Mouse (Mus musculus): ENCODE measurements around the gene Rplp0. TPM values are rescaled to one million over a fixed set of nuclear protein-coding genes. Genes with fewer than 3 reads are reported as not detected.

Rplp0 gene
- total and polyA plus RNA-seq, 2 experiments from 2014 or later = 842 to 1,794 TPM

- Histone ChIP-seq H3K4me2 (ENCODE audit: low read depth) (no peak overlapping the region), H3K27me3 (ENCODE audit: insufficient read depth, low read length) (no peaks in the 10 kb centered on the region), H3K4me1 (ENCODE audit: insufficient read depth) (no peaks in the 10 kb centered on the region), H3K9me3 (ENCODE audit: low read length) (no peaks in the 10 kb centered on the region), H3K27ac (ENCODE audit: low read depth, low read length) (no peak overlapping the region), H3K9ac (no peak overlapping the region), H3K4me3 (ENCODE audit: low read depth, low read length) (no peak overlapping the region), H3K36me3 (ENCODE audit: insufficient read depth) (no peaks in the 10 kb centered on the region)
- DNase-seq = no peak
- 71% methylated on average over 21 of the region's 21 CpGs for WGBS
- no peak for ATAC-seq
- no peak for TF ChIP-seq CTCF (IDR thresholded peaks at IDR 0.05; ENCODE audit: low read depth)
Observed at GRCm38 (mm10) chr5:115521553-115522461, 37.5 kb upstream of the Rplp0 start.

GRCm38 (mm10) chr5:115522531-115522930 is 36.7 kb upstream of the Rplp0 start:
- TF ChIP-seq CTCF (IDR thresholded peaks at IDR 0.05; ENCODE audit: low read depth) = no peak
- Histone ChIP-seq H3K4me2 (ENCODE audit: low read depth) (no peak overlapping the region), H3K4me1 (ENCODE audit: insufficient read depth) (no peaks in the 10 kb centered on the region), H3K9me3 (ENCODE audit: low read length) (no peaks in the 10 kb centered on the region), H3K4me3 (ENCODE audit: low read depth, low read length) (no peak overlapping the region), H3K36me3 (ENCODE audit: insufficient read depth) (no peaks in the 10 kb centered on the region), H3K27ac (ENCODE audit: low read depth, low read length) (no peak overlapping the region), H3K27me3 (ENCODE audit: insufficient read depth, low read length) (no peaks in the 10 kb centered on the region), H3K9ac (no peak overlapping the region)
- no peak for DNase-seq
- WGBS = 90% methylated on average over 4 of the region's 4 CpGs
- no peak for ATAC-seq

- Histone ChIP-seq H3K27me3 (ENCODE audit: insufficient read depth, low read length) (no peaks in the 10 kb centered on the region), H3K36me3 (ENCODE audit: insufficient read depth) (no peaks in the 10 kb centered on the region), H3K4me3 (ENCODE audit: low read depth, low read length) (no peak overlapping the region), H3K4me1 (ENCODE audit: insufficient read depth) (no peaks in the 10 kb centered on the region), H3K4me2 (ENCODE audit: low read depth) (no peak overlapping the region), H3K9me3 (ENCODE audit: low read length) (no peaks in the 10 kb centered on the region), H3K27ac (ENCODE audit: low read depth, low read length) (no peak overlapping the region), H3K9ac (no peak overlapping the region)
- ATAC-seq (no peak), DNase-seq (no peak)
- WGBS = 81% methylated on average over 15 of the region's 15 CpGs
- TF ChIP-seq CTCF (IDR thresholded peaks at IDR 0.05; ENCODE audit: low read depth) = no peak
Observed at GRCm38 (mm10) chr5:115522981-115523499, 36.2 kb upstream of the Rplp0 start.

- Histone ChIP-seq H3K9me3 (ENCODE audit: low read length) (no peaks in the 10 kb centered on the region), H3K4me2 (ENCODE audit: low read depth) (no peak overlapping the region), H3K9ac (no peak overlapping the region), H3K27ac (ENCODE audit: low read depth, low read length) (no peak overlapping the region), H3K4me1 (ENCODE audit: insufficient read depth) (no peaks in the 10 kb centered on the region), H3K27me3 (ENCODE audit: insufficient read depth, low read length) (no peaks in the 10 kb centered on the region), H3K4me3 (ENCODE audit: low read depth, low read length) (no peak overlapping the region), H3K36me3 (ENCODE audit: insufficient read depth) (no peaks in the 10 kb centered on the region)
- DNase-seq = no peak
- ATAC-seq = no peak; the same call in 1 of the 2 replicates
- peak; percentile 42 for TF ChIP-seq CTCF (IDR thresholded peaks at IDR 0.05; ENCODE audit: low read depth)
- 18% methylated on average over 15 of the region's 15 CpGs for WGBS
Observed at GRCm38 (mm10) chr5:115523971-115524370, 35.3 kb upstream of the Rplp0 start.

GRCm38 (mm10) chr5:115524471-115524870 is 34.8 kb upstream of the Rplp0 start:
- no peaks in the 10 kb centered on the region for H3K36me3 ChIP-seq (ENCODE audit: insufficient read depth)
- TF ChIP-seq CTCF (IDR thresholded peaks at IDR 0.05; ENCODE audit: low read depth) = no peak

GRCm38 (mm10) chr5:115525416-115525815 is 33.9 kb upstream of the Rplp0 start:
- Histone ChIP-seq H3K27me3 (ENCODE audit: insufficient read depth, low read length) (no peaks in the 10 kb centered on the region), H3K4me1 (ENCODE audit: insufficient read depth) (no peaks in the 10 kb centered on the region), H3K4me3 (ENCODE audit: low read depth, low read length) (no peak overlapping the region), H3K27ac (ENCODE audit: low read depth, low read length) (no peak overlapping the region), H3K36me3 (ENCODE audit: insufficient read depth) (no peaks in the 10 kb centered on the region), H3K9ac (no peak overlapping the region), H3K9me3 (ENCODE audit: low read length) (no peaks in the 10 kb centered on the region), H3K4me2 (ENCODE audit: low read depth) (no peak overlapping the region)
- WGBS = 92% methylated on average over 4 of the region's 4 CpGs
- DNase-seq (no peak), ATAC-seq (no peak)
- TF ChIP-seq CTCF (IDR thresholded peaks at IDR 0.05; ENCODE audit: low read depth) = no peak

More at GRCm38 (mm10) chr5:115524471-115524870, 34.8 kb upstream of the Rplp0 start:
- DNase-seq (no peak), ATAC-seq (no peak)
- Histone ChIP-seq H3K9me3 (ENCODE audit: low read length) (no peaks in the 10 kb centered on the region), H3K4me2 (ENCODE audit: low read depth) (no peak overlapping the region), H3K4me3 (ENCODE audit: low read depth, low read length) (no peak overlapping the region), H3K27me3 (ENCODE audit: insufficient read depth, low read length) (no peaks in the 10 kb centered on the region), H3K4me1 (ENCODE audit: insufficient read depth) (no peaks in the 10 kb centered on the region), H3K9ac (no peak overlapping the region), H3K27ac (ENCODE audit: low read depth, low read length) (no peak overlapping the region)
- 62% methylated on average over 12 of the region's 12 CpGs for WGBS

- 64% methylated on average over 9 of the region's 9 CpGs for WGBS
- H3K9ac ChIP-seq = no peak overlapping the region
- TF ChIP-seq CTCF (IDR thresholded peaks at IDR 0.05; ENCODE audit: low read depth) = no peak
- H3K9me3 ChIP-seq (ENCODE audit: low read length) = no peaks in the 10 kb centered on the region
- ATAC-seq (no peak), DNase-seq (no peak)
- no peaks in the 10 kb centered on the region for H3K4me1 ChIP-seq (ENCODE audit: insufficient read depth)
- no peaks in the 10 kb centered on the region for H3K27me3 ChIP-seq (ENCODE audit: insufficient read depth, low read length)
- no peak overlapping the region for H3K4me3 ChIP-seq (ENCODE audit: low read depth, low read length)
- H3K36me3 ChIP-seq (ENCODE audit: insufficient read depth) = no peaks in the 10 kb centered on the region
- no peak overlapping the region for H3K27ac ChIP-seq (ENCODE audit: low read depth, low read length)
- H3K4me2 ChIP-seq (ENCODE audit: low read depth) = no peak overlapping the region
Observed at GRCm38 (mm10) chr5:115525943-115526342, 33.3 kb upstream of the Rplp0 start.
